Mouse (Mus musculus) neural tube, embryonic 14.5 days (tissue): ENCODE measurements around the gene Gps2. TPM values are rescaled to one million over a fixed set of nuclear protein-coding genes. Genes with fewer than 3 reads are reported as not detected.
A peak's percentile ranks its signal among the peaks of the same experiment; 100 is the strongest.
"Not testable (repeated sequence)": the region's sequence is repeated elsewhere in the genome, so short reads cannot be mapped to it uniquely, and the experiment has no call there.

ENCODE experiments used
- ATAC-seq: fragments of 200-750 bp; cut with Nextera tagmentation; 2 replicates; pipeline ENCODE4 v1.8.0; 2017; ENCODE audit warnings: low read depth, mild to moderate bottlenecking, moderate TSS enrichment, moderate library complexity
- H3K27ac ChIP-seq: fragments of 300-500 bp; sonication (generic); 2 replicates; pipeline ENCODE4 v1.5.1; 2014; ENCODE audit warnings: low read depth, mild to moderate bottlenecking, control low read depth, low read length, moderate library complexity, mixed read lengths
- H3K27me3 ChIP-seq: fragments of 300-500 bp; sonication (generic); 2 replicates; pipeline ENCODE4 v1.6.1; 2014; ENCODE audit warnings: low read length; ENCODE audit not compliant: control insufficient read depth, insufficient read depth
- H3K36me3 ChIP-seq: fragments of 300-500 bp; sonication (generic); 2 replicates; pipeline ENCODE4 v1.6.1; 2014; ENCODE audit warnings: low read length, mixed read lengths; ENCODE audit not compliant: control insufficient read depth, insufficient read depth
- H3K4me1 ChIP-seq: fragments of 300-500 bp; sonication (generic); 2 replicates; pipeline ENCODE4 v1.6.1; 2014; ENCODE audit warnings: low read length; ENCODE audit not compliant: control insufficient read depth, insufficient read depth
- H3K4me2 ChIP-seq: fragments of 300-500 bp; sonication (generic); 2 replicates; pipeline ENCODE4 v1.6.1; 2014; ENCODE audit warnings: mild to moderate bottlenecking, low read depth, low read length, control low read depth
- H3K4me3 ChIP-seq: fragments of 300-500 bp; sonication (generic); 2 replicates; pipeline ENCODE4 v1.5.1; 2014; ENCODE audit warnings: low read depth, low read length, control low read depth, mixed read lengths
- H3K9ac ChIP-seq: fragments of 300-500 bp; sonication (generic); replicated peaks from 2 replicates; pipeline ENCODE4 v1.6.1; 2014; ENCODE audit warnings: low read depth, mild to moderate bottlenecking, control low read depth, low read length, mixed read lengths
- H3K9me3 ChIP-seq: fragments of 300-500 bp; sonication (generic); 2 replicates; pipeline ENCODE4 v1.6.1; 2016; ENCODE audit warnings: low read length; ENCODE audit not compliant: control insufficient read depth
- WGBS: fragments of 180-500 bp; shearing (Covaris S2); extraction: QIAGEN DNeasy Blood & Tissue Kit; methylation state at CpG from one replicate; pipeline ENCODE4 v1.1.7; 2014; 5-methylcytosine and 5-hydroxymethylcytosine counted together
- polyA plus RNA-seq: library from polyadenylated mRNA; unstranded; fragments of >200 nt; fragmentation: Nextera tagmentation; extraction: Ambion mirVana; gene quantifications from 2 replicates; pipeline ENCODE4 v1.2.1, GENCODE M21; 2014

The Gps2 gene
- polyA plus RNA-seq, 1 experiment from 2014 or later = 65.4 TPM

- Histone ChIP-seq H3K9ac (no peak overlapping the region), H3K36me3 (no peaks in the 10 kb centered on the region), H3K27me3 (no peaks in the 10 kb centered on the region), H3K27ac (no peak overlapping the region), H3K4me2 (no peak overlapping the region), H3K9me3 (no peaks in the 10 kb centered on the region), H3K4me3 (no peak overlapping the region), H3K4me1 (peaks cover under 1% of the 10 kb centered on the region; the same call in 1 of the 2 replicates)
- ATAC-seq = no peak
- 92% methylated on average over 2 of the region's 2 CpGs for WGBS
Measured at GRCm38 (mm10) chr11:69927501-69927900, 13.8 kb downstream of the Gps2 start.

DNA sequence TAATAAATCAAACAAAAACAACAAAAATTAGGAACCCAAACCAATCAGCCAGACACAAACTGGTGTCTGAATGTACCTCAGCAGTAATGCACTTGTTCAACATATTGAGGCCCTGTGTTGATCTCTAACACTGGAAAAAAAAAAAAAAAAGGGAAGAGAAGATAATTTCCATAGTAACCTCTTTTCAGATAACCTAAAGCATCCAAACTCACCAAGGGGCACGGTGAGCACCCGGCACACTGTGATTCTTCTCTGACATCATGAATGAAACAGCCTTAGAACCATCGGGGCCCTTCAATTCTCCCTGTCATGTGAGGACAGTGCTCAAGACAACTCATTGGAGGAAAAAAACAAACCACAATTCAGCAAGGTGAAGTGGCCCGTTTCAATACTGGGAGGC, 16.0 kb downstream of the Gps2 start:
- Histone ChIP-seq H3K4me1 (no peaks in the 10 kb centered on the region), H3K9me3 (no peaks in the 10 kb centered on the region), H3K36me3 (no peaks in the 10 kb centered on the region), H3K27me3 (no peaks in the 10 kb centered on the region), H3K4me3 (no peak overlapping the region), H3K4me2 (no peak overlapping the region), H3K9ac (no peak overlapping the region), H3K27ac (no peak overlapping the region)
- no peak for ATAC-seq
- WGBS = 86% methylated on average over 4 of the region's 4 CpGs

GRCm38 (mm10) chr11:69930176-69930575, 16.5 kb downstream of the Gps2 start:
- H3K4me2 ChIP-seq, ATAC-seq, H3K36me3 ChIP-seq, H3K9me3 ChIP-seq, H3K27me3 ChIP-seq, H3K27ac ChIP-seq, H3K9ac ChIP-seq, H3K4me1 ChIP-seq, H3K4me3 ChIP-seq: not testable (repeated sequence)
- WGBS = 87% methylated on average over 8 of the region's 8 CpGs

DNA sequence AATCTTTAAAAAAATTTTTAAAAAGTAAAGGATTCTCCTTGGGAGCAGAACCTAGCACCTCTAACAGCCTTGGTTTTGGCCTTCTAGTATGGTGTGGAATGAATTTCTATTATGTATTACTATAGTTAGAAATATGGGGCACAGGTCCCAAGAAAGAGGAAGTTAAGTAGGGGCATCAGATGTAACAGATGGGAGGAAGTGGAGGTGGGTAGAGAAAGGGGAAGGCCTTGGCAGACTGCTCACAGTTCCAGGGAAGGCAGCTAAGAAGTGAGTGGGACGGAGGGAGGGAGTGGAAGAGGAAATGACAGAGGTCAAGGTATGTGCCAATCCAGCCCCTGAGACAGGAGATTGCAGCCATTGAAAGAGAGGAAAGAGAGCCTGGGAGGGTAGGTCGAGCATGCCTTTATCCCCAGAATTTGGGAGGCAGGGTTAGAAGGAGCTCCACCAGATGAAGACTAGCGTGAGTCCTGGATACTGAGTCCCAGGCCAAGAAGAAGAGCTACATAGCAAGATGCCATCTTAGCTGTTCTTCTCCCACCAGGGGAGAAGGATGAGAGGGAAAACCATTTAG, 17.4 kb downstream of the Gps2 start:
- Histone ChIP-seq H3K4me2 (no peak overlapping the region), H3K27me3 (no peaks in the 10 kb centered on the region), H3K9ac (no peak overlapping the region), H3K4me1 (0 out of 2 replicates have a peak, but pooled peaks cover under 1% of the 10 kb centered on the region), H3K4me3 (no peak overlapping the region), H3K27ac (no peak overlapping the region), H3K9me3 (no peaks in the 10 kb centered on the region), H3K36me3 (no peaks in the 10 kb centered on the region)
- no peak for ATAC-seq
- 66% methylated on average over 3 of the region's 3 CpGs for WGBS

- H3K4me2 ChIP-seq = no peak overlapping the region
- no peak overlapping the region for H3K9ac ChIP-seq
- H3K9me3 ChIP-seq = no peaks in the 10 kb centered on the region
- ATAC-seq = no peak
- H3K27ac ChIP-seq = no peak overlapping the region
- H3K27me3 ChIP-seq = peaks cover 1% of the 10 kb centered on the region; the same call in 1 of the 2 replicates
- no peaks in the 10 kb centered on the region for H3K36me3 ChIP-seq
- H3K4me1 ChIP-seq = 0 out of 2 replicates have a peak, but pooled peaks cover 6% of the 10 kb centered on the region
- no peak overlapping the region for H3K4me3 ChIP-seq
- WGBS = 74% methylated on average over 8 of the region's 8 CpGs
Measured at GRCm38 (mm10) chr11:69931769-69932168, 18.1 kb downstream of the Gps2 start.

DNA sequence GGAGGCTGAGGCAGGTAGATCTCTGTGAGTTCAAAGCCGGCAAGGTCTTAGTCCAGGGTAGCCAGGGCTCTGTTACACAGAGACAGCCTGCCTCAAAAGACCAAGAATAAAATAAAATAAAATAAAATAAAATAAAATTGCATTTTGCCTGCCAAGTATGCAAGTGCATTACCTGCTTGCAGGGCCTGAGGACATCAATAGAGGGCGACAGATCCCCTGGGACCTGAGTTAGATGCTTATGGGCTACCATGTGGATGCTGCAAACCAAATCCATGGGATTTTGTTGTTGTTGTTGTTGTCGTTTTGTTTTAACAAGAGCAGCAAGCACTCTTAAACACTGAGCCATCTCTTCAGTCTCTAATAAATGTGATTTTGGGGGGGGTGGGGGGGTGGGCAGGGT, 18.6 kb downstream of the Gps2 start:
- 48% methylated on average over 3 of the region's 3 CpGs for WGBS
- Histone ChIP-seq H3K9ac (no peak overlapping the region), H3K27me3 (peaks cover 6% of the 10 kb centered on the region; the same call in 1 of the 2 replicates), H3K9me3 (no peaks in the 10 kb centered on the region), H3K4me2 (no peak overlapping the region), H3K4me3 (no peak overlapping the region), H3K27ac (no peak overlapping the region), H3K36me3 (no peaks in the 10 kb centered on the region), H3K4me1 (0 out of 2 replicates have a peak, but pooled peaks cover 6% of the 10 kb centered on the region)
- no peak for ATAC-seq

GRCm38 (mm10) chr11:69933066-69933465, 19.4 kb downstream of the Gps2 start:
- ATAC-seq = no peak

GRCm38 (mm10) chr11:69934169-69934568, 20.5 kb downstream of the Gps2 start:
- H3K9me3 ChIP-seq = no peaks in the 10 kb centered on the region
- peak overlapping the region; percentile 15; the same call in 1 of the 2 replicates for H3K4me2 ChIP-seq
- peaks cover 16% of the 10 kb centered on the region for H3K27me3 ChIP-seq
- no peak overlapping the region for H3K4me3 ChIP-seq
- H3K9ac ChIP-seq = no peak overlapping the region; the same call in 1 of the 2 replicates
- H3K4me1 ChIP-seq = 0 out of 2 replicates have a peak, but pooled peaks cover 6% of the 10 kb centered on the region
- under 1% methylated on average over 18 of the region's 18 CpGs for WGBS
- no peak for ATAC-seq
- no peaks in the 10 kb centered on the region for H3K36me3 ChIP-seq
- H3K27ac ChIP-seq = no peak overlapping the region

More at GRCm38 (mm10) chr11:69933066-69933465, 19.4 kb downstream of the Gps2 start:
- Histone ChIP-seq H3K4me1 (0 out of 2 replicates have a peak, but pooled peaks cover 6% of the 10 kb centered on the region), H3K9ac (no peak overlapping the region), H3K4me2 (no peak overlapping the region), H3K9me3 (no peaks in the 10 kb centered on the region), H3K27me3 (peaks cover 13% of the 10 kb centered on the region), H3K4me3 (no peak overlapping the region), H3K27ac (no peak overlapping the region), H3K36me3 (no peaks in the 10 kb centered on the region)
- 81% methylated on average over 4 of the region's 4 CpGs for WGBS

DNA sequence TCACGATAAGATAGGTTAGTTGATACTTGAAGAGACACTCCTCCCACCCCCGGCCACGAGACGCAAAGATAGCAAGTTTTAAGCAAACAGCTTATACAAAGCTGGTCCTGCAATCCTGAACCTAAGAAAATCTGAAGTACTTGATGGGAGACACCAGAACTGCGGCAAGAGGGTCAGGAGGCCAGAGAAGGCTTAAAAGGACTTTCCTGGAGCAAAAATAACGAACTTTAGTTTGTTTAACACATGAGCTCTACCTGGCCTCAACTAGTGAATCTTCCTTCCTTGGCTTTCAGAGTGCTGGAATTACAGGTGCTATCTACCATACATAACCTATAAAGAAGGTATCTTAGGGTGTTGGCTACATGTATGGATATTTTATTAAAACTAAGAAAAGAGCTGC, 21.0 kb downstream of the Gps2 start:
- whole genome bisulfite sequencing = 18% methylated on average over 6 of the region's 6 CpGs
- Histone ChIP-seq H3K9me3 (no peaks in the 10 kb centered on the region), H3K36me3 (no peaks in the 10 kb centered on the region), H3K9ac (no peak overlapping the region), H3K4me1 (0 out of 2 replicates have a peak, but pooled peaks cover 6% of the 10 kb centered on the region), H3K4me2 (peak overlapping the region; percentile 99; the same call in 1 of the 2 replicates), H3K27me3 (peaks cover 16% of the 10 kb centered on the region), H3K27ac (no peak overlapping the region), H3K4me3 (no peak overlapping the region)
- no peak for ATAC-seq
